Mouse (Mus musculus) left cerebral cortex, adult 11 months (tissue): ENCODE measurements around the gene Copb1.
A peak's percentile ranks its signal among the peaks of the same experiment; 100 is the strongest.

Source experiments
- DNase-seq: peaks from one replicate; pipeline ENCODE4 v3.0.0; 2022; ENCODE audit warnings: low spot score

Copb1 gene

DNA sequence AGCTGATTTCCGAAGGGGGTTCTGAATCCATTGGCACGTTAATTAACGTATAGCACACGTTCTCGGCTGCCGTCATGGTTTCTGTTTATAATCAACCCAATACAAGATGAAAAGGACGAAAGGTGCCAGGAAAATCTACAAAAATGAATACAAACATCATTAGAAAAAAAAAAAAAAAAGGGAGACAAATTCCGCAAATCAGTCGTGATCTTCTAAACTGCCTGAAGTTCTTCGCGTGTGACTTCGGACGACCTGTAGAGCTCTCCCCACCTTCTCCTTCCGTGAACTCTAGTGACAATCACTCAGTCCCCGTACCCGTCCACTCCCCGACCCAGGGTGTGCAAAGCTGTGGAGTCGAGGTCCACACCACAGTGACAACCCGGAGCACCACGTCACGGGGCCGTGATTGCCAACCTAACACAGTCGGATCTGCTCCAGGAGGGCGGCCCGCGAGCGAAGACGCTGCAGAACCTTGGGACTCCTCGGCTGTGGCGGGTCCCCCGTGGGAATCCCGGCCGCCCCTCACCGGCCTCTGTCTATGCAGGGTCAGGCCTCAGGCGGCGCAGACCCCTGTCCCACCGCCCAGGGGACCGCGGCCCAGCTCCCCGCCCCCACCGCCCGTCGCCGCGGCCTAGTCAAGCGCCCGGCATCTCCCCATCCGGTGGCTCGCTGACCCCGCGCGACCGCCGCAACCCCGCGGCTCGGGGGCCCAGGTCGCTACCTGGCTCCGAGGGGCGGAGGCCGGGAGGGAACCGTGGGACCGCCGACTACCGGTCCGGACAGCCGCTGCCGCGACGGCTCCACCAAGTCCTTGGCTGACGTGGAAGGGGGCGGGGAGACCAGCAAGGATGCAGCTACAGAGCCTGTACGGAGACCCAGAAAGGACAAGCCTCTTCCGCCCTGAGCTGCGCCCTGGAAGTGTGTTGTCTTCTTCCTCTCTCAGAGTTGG, at the start of gene Copb1:
Gene Copb1, minus strand, starts transcription at position 827 of the 949 bp plus-strand sequence.
- peak; percentile 87 for DNase-seq

DNA sequence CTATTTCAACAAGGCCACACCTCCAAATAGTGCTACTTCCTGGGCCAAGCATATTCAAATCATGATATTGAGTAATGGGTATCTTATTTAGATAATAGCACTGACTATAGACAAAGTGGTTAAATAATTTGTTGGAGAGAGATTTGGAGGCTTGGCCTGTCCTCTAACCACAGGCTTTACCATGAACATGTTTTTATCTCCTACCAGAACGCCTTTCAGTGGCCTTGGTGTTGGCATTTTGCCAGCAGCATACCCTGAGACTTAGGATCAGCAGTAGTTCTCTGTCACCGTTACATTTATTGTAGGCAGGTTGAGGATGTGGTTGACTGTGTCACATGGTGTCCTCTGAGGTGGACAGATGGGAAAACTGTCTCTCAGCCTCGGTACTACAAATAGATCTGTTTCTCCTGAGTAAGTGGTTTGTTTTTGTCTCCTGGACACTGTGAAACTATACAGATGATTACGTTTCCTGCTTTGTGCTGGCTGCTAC, 46.8 kb upstream of the Copb1 start:
- DNase-seq: no peak

DNA sequence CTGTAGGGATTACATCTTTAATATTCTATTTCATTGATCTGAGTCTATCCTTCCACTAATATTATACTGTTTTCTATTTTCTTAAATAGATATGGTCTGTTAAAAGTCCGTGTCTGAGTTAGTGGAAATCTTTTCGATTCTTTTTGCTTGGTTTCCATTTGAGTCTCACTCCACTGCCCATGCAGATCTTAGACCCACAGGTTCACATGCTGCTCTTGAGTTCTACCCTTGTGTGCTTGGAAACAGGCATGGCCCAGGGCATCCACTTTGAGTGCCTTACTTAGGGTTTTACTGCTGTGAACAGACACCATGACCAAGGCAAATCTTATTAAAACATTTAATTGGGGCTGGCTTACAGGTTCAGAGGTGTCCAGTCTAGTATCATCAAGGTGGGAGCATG, 46.3 kb upstream of the Copb1 start:
- no peak for DNase-seq

DNA sequence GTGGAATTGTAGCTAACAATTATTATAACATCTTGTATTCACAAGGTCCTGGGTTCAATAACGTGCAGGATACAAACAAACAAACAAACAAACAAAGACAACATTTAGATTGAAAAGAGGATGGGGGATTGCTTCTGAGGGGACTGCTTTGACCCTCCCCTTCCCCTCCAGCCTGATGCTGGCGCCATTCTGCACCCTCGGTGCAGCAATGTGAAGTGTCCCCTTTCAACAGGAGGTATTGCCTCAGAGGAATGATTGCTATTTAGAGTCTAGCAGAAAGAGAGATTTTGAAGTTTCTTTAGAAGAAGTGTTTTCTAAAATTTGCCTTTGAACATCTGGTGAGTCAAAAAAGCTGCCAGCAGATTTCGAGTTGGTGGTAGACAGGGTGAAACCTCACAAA, 44.7 kb upstream of the Copb1 start:
- DNase-seq: no peak

DNA sequence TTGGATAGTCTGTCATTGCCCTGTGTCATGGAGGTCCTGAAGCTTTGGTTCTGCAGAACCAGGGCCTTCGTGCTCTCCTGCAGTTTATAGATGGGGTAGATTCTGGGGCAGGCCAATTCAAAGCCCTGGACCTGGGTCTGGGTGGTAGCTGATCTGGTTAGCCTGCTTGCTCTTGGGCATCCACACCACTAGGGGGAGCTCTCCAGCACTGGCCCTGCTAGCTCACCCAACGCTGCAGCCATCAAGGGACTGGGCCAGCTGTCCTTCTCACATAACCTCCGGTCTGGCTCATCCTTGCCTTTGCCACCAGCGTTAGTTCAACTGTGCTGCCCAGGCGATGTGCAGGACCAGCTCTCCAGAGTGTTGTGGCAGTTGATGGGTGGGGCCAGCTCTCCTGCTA, 40.2 kb upstream of the Copb1 start:
- DNase-seq: no peak

DNA sequence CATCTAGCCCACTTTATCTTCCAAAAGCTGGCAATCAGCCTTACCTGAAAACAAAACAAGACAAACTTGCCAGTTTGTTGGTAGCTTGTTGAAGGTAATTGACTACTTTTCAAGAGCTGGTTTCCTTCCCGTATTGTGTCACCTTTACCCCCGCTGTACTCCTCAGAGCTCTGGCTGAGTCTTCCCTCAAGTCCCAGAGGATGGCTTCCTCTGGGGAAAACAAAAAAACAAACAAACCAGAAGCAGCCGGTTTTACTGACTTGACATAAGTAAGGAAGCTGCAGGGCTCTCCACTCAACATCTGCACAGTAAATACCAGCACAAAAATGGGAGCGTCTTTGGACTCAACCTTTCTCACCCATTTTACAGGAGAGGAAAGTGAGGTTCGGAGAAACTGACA, 39.4 kb upstream of the Copb1 start:
- DNase-seq: no peak

DNA sequence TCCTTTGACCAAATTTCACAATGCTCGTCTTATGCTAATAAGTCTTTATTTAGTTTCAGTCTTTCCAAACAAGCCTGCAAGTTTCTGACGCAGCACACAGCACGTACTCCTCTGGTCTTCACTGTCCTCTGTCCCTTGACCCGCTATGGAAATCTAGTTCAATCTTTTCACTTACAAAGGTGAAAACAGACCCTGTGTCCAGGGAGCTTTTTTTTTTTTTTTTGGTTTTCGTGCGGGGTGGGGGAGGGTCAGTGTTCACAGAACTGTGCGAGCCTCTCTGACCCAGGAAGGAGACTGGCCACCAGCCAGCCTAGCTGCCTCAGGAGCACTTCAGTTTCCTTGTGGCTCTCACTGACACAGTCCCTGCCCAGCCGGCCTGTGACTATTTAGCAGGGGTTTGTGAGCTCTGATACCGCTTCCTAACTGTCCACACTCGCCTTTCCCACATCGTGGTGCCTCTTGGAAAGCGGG, 38.0 kb upstream of the Copb1 start:
- no peak for DNase-seq

DNA sequence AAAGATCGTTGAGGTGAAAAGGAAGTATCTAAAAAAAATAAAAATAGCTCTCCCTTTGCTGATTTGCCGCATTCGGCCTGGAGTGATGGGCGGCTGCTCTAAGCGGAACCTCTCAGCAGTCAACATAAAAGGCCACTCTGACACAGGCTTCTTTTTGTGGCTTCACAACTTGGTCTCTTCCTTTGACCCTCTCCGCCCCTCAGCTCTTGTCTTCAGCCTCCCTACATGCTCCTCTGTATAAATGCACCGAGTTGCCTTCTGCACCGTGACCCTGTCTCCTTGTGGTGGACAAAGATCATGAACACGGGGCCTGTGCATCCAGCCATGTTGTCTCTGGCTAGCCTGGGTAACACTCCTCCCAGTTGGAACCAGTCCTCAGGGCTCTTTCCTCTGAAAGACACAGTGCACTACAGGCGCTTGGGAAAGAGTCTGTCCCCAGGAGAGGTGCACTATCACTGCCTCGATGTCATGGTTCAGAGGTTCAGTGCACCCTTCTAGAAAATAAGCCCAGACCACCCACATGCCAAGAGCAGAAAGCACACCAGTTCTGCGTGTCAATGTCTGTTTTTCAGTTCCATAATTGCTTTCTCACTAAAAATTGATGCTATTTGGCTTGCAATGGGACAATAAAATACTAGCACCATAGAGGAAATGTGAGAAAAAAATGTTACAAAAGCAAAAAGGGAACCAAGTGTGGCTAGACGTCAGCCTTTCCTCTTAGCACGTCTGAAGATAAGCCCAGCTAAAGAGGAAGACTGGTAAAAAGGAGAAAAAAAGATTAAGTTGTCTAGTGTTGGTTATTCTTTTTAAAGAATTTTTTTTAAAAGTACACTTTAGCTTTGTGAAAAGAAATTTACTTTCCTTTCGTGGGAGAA, 37.2 kb upstream of the Copb1 start:
- DNase-seq: no peak

DNA sequence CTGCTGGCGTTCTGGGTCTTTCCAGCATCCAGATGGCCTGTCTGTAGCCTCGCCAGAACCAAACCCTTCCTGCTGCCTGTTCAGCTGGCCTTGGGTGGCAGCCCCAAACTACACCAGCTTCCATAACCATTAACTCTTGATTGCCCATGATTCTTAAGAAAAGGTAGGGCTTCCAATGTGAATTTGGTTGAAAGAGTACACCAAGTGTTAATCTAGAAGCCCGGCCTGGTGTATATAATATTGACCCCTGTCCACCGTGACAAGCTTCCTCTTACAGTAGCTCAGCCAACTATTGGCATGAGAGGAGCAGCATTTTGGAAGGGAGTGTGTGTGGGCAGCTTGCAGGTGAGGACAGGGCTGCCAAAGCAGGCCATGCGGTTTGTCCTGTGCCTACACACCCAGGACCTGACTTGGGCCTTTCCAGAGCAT, 35.6 kb upstream of the Copb1 start:
- no peak for DNase-seq

DNA sequence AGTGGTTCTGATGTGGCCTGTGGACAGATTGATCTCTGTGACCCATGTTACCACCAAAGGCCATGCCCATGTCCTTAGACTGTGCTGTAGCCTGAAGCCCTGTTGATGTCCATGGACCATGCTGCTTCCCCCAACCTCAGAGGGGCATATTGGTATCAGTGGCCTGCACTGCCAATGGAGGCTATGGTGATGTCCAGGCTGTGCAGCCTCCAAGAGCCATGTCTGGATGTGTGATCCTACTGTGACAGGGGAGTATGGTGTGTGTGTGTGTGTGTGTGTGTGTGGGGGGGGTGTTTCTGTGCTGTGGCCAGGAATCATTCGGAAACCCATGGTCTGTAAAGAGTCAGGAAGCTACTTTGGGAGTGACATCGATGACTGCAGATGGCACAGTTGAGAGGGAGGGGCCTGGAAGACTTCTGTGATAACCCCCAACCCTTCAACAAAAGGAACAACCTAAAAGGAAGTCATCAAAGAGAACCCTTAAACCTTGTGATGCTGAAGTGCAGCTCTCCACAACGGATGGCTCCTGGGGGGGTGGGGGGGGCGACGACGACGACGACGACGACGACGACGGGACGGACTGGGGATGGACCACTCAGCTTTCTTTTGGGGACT, 29.9 kb upstream of the Copb1 start:
- DNase-seq: no peak

DNA sequence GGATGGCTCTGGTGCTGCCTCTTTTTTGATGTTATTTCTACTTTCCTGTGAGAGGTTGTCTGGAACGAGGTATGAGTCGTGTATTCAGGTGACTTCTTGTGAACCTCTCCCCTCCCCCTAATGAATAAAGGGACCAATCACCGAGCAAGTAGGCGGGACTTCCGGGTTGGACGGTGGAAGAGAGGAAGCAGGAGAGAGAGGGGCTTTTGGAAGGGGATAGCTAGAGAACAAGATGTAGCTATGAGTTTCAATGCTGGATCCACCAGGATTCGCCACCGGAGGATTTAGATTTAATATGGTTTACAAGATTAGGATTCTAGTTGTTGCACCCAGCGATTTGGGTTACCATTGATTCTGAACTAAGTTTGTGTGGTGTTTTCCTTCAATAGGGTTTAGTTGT, 28.5 kb upstream of the Copb1 start:
- DNase-seq: no peak

DNA sequence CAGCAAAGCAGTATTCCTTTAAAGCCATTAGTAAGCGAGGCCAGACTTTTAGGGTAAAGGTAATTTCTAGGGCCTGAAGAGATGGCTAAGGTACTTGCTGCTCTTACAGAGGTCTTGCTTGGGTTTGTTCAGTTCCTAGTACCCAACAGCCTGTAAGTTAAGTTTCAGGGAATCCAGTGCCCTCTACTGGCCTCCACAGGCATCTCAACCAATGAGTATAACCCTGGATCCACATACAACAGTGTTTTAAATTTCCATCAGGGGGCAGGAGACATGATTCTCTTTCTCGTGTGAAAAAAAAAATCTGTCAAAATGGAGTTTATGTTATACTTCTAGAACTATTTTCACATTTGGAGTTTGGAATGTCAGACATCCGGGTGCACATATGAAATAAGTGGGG, 27.2 kb upstream of the Copb1 start:
- DNase-seq: no peak

DNA sequence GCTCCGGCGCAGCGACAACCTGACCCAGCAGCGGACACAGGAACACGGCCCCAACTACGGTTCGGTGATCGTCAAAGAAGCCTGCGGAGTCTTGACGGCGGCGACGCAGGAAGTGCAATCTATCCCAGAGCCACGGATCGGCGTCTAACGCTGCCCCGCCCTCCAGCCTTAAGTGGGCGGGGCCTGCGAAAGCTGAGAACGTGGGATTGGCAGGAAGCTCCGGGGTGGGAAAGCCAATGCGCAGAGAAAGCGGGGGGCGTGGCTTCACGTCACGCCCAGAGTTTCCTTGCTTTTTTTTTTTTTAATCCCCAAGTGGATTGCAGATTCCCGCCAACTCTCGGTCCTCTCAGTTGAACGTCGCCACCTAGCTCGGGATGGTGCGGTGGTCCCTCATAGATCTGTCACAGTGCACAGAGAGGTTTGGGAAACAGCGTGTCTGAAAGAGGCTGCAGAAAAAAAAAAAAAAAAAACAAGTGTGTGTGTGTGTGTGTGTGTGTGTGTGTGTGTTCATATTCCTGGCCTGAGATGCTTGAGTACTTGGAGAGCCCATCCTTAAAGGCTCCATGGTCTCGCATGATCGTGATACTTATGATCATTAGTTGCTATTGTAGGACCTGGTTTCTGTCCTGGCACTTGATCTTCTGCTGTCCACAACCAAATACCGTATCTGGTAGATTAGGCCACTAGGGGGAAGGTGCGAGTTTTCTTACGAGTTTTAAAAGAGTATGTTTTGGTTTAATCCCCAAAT, 21.7 kb upstream of the Copb1 start, which contains the start of gene Psma1:
Gene Psma1, minus strand, starts transcription at position 114 of the 748 bp plus-strand sequence.
- peak; percentile 96 for DNase-seq

DNA sequence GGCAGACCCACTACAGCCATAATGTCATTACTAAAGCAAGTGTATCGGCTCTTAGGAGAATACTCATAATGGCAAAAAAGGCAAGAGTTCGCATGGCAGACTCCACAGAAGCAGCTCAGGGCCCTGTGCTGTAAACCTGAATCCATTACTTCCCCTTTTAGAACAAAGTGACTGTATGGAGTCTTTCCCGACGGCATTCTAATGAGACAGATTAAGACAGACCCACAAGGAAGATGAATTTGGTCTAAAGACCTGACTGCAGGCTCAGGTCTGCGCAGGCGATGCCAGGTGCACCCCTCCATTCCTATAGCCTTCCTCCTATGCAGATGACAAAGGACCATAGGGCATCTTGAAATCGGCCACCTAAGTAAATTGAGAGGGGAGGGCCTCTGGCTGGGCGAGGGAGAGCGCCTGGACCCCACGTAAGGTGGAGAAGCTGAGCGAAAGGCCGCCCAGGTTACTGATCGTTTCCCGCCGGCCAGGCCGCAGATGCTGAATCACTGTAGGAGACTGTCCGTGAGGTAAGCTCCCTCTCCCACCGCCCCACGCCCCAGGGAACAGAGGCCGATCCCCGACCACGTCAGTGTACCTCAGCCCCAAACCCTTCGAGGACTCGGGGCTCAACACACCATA, 21.0 kb upstream of the Copb1 start:
- no peak for DNase-seq

DNA sequence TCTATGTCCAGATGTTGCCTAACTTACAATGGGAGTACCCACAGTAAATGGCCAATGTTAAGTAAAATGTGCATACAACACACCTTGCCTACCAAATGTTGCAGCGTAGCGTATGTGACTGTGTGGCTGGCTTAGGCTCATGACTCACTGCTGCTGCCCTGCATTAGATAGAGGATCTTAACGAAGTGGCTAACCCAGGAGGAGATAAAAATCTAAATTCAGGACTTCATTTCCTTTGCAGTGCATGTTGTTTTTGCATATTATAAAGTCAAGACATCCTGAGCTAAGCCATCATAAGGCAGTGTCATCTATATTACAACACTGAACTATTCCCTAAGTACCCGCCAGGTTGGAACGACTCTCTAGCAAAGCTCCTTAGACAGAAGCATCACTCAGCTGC, 13.9 kb upstream of the Copb1 start:
- DNase-seq: no peak

DNA sequence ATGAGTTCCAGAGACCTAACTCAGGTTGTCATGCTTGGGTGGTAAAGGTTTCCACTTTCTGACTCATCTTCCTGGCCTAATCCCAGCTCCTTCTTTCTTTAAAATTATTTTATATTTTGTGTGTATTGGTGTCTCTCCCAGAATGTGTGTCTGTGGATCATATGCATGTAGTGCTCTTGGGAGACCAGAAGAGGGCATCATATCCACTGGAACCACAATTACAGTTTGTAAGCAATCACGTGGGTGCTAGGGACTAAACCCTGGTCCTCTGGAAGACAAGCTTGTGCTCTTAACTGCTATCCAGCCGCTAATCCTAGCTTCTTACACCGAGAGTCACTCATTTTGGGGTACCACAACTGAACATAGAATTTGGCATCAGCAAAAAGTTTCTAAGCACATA, 2.8 kb downstream of the Copb1 start:
- no peak for DNase-seq

DNA sequence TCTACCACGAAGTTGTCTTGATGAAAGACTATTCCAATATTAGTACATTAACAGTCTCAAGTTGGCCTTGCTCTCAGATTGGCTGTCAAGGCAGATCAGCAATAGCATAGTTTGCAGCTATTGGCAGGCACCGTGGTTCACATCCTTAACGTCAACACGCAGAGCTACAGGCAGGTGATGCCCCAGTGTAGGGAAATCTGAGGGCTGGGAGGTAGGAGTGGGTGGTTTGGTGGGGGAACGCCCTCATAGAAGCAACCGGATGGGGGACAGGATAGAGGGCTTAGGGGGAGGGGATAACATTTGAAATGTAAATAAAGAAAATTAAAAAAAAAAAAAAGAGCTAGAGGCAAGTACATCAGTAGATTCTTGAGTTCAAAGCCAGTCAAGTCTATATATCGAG, 20.5 kb downstream of the Copb1 start:
- no peak for DNase-seq

DNA sequence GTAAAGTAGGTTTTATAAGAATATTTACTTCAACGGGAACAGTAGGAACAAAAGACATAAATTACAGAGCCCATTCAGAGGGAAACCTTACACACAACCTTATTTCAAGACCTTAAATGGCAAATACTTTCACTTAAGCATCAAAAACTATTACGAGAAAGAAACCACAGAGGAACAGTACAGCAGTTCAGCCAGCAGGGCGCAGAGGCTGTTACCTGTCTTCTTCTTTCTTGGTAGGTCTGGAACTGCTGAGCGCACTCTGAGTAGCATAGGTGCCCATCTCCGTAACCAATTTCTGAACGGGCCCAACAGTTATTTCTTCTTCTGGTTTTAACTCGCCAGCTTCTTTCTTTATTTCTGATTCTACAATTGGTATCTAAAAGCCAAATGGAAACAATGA, 21.5 kb downstream of the Copb1 start:
- DNase-seq: no peak

DNA sequence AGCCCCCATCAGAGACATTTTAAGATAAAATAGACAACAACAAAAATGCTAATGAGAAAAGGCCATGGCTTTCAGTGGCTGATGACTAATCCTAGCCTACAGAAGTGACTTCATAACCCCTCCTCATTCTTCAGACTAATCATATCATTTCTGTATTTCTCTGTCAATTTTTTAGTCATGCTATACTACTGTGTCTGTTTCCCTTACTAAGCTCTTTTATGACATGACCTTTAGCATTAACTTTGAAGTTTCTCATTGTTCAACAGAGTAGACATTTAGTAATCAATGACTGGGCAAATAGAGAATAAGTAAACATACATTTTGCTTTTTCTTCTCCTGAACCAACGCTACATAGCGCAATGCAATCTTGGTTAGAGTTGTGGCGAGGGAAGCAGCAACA, 22.7 kb downstream of the Copb1 start:
- DNase-seq: no peak

DNA sequence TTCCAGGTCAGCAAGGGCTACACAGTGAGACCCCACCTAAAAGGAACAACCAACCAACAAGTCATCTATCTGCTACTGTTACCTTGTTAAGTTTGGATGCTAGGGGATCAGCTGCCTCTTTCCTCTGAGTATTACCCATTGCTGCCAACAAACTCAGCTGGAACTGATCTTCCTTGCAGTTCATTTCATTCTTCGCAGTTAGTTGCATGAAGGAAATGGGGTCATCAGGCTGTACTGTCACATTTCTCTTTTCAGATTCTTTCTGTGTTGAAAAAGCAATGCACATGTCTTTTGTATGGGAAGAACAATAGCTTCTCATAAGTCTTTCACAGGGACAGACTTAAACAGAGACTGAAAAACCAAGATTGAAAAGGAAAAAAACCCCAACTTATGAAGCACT, 28.0 kb downstream of the Copb1 start:
- DNase-seq: no peak

DNA sequence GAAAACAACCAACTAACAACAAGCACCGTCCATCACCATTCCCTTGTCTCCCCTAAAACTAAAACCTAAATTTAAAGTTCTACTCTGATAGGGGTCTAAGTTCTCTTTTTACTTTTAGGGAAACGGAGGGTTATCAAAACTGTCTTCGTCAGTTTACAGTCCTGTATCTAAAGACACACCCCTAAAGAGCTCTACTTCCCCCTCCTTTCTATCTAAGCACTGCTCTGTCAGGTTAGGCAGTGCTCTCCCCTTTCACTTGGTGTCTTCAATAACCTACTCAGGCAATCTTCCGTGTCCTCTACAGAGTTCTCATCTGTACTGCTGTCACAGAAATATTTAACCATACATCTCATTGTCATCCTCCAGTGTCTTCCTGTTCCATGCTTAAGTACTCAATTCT, 34.1 kb downstream of the Copb1 start:
- no peak for DNase-seq
